Mouse (Mus musculus) T-cell, adult 2 months (primary cell): ENCODE results near the gene Slit1.

Experiments
- DNase-seq: peaks from one replicate; pipeline ENCODE4 v3.0.0; 2022; ENCODE audit warnings: low spot score

Slit1 gene

DNA sequence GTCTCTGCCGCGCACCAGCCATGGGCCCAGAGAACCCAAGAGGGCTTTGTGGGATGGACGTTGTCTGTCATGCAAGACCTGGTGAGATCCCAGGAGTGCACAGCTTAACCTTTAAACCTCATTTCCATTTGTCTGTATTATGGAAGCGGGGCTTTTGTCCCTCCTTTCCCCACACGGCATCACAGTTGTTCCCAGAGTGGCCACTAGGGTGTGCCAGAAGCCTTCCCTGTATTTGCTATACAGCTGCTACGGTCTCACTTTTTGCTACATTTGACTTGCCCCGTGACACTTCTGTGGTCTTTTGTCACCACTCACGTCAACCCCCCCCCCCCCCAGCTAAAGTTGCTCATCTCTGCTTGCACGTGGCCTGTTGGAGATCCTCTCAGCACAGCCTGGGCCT lies 87.5 kb downstream of the Slit1 start:
- DNase-seq = peak; percentile 53

DNA sequence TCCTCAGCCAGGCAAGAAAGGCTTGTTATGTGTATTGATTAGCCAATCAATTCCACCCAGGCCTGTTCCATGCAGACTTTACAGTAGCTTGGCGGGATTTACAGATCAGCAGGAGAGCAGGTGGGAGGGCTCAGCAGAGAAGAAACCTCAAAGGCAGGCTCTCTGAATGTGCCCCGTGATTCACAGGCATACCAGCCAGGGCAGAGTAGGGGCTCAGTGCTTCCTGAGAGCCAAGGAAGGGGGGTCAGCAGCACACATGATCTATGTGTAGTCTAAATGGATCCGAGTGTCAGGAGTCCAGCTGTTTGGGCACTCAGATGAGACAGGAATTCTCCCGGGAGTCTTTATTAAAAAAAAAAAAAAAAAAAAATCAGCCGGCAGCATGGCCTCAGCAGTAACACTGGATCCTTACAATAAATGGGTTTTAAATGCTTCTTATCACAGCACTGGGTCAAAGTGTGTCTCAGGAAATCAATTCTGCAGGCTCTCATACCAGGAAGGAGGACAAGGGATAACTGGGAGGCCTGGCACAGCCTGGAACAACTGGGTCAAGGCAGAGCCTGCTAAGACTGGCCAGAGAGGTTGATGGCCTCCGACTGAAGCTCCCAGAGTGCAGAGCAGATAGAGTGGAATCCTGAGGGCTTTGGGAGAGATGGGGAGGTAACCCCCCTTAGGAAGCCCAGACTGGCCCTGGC lies 88.2 kb downstream of the Slit1 start:
- no peak for DNase-seq

DNA sequence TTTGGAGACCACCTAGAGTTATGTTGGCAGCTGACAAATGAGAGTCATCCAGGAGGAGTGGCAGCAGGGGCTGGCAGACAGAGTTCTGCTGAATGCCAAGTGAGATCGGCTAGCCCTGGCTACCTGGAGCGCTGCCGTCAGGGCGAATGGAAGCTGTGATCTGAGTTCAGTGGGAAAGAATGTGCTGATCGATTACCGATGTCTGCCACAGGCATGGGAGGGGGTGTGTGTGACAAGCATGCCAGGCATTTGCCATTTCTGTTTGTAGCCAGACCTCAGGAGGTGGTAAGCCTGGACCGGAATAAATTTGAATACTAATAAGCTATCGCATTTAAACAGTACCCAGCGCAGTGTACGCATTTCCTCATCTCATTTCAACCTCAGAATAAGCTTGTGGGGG lies 91.5 kb downstream of the Slit1 start:
- DNase-seq = no peak

DNA sequence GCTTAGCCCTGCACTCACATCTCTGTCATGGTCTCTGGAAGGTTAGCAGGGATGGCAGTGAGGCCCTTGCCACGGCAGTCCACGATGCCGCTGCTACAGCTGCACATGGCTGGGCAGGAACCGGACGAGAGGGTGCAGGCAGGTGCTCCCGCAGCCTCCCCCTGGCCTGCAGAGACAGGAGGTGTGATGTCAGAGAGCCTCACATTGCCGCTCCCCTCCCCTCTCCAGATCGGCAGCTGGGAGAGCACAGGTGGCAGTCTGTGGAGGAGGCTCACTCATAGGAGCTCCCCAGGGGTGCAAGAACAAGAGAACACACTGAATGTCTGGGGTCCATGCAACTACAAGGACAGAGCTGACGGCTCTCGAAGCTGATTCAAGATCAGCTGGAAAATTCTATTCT lies 94.1 kb downstream of the Slit1 start:
- no peak for DNase-seq

DNA sequence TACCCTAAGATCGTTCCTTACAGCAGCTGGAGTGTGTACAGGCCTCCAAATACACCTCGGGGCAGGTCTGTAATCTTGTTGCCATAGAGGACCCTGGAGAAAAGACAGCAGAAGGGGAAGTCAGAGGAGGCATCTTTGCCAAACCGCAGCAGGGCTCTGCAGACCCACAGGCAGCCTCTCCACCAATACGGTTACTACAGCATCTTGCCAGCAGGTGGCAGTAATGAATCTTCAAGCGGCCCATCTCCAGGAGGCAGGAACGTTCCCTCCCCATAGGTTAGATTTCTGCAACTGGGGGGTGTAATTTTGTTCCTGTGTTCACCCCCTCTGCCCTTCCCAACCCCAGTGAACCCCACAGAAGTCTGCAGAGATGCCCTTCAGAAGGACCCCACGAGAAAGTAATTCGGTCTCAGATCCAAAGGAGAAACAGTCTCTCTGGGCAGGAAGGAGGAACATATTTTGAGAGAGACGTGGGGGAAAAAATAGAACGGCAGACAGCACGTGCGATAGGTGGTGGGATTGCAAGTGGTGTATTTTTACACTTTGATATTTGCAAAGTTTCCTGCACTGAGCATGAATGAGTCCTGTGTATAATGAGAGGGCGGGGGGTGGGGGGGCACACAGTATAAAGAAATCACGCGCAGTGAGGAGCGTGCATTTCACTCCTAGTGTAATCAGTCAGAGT lies 96.4 kb downstream of the Slit1 start:
- peak; percentile 67 for DNase-seq

DNA sequence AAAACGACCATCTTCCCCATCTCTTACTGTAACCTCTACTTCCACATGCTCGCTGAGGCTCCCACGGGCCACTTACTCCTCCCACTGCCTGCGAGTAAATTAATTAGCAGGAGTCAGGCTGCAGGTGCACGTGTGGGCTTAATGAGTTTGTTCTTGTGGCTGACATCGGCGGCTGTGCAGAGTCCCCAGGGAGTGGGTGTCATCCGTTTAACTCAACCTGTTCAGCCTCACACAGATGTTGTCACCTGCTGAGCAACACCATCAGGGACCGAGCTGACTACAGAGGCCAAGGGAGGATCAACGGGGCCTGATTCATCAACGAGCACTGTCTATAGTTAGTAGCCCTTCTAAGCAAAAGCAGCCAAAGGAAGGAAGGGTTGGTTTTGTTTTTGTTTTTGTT lies 100.5 kb downstream of the Slit1 start:
- DNase-seq = no peak

DNA sequence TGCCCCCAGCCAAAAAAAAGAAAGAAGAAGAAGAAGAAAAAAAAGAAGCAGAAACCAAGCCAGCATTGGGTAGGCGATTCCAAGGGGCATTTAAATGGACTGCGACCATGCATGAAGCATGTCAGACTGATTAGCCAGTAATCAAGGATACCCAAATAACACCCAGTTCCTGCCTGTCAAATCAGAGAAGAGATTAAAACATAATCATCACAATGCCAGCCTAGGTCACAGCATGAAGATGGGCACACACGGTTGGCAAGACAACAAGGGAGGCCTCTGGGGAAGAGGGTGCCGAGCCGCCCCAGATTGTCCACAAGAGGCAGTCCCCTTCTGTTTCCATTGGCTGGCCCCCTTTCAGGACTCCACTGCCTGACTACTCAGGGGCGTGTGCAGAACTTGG lies 108.5 kb downstream of the Slit1 start:
- no peak for DNase-seq

DNA sequence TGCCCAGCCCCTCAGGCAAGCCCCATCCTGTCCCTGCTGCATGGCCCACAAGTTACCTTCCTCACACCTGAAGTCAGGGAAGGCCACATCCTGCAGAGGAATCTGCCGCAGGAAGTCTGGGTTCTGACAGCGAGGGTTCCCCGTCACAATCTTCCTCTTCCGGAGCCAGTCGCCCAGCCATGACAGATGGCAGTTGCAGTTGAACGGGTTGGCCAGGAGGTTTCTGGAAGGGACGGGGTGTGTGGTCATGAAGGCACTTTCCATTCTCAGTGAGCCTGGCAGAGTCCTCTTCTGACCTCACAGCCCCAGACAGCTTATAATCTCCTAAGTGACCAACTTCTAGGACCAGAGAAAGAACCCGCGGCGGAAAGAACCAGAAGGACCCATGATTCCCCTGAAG lies 109.4 kb downstream of the Slit1 start:
- no peak for DNase-seq

DNA sequence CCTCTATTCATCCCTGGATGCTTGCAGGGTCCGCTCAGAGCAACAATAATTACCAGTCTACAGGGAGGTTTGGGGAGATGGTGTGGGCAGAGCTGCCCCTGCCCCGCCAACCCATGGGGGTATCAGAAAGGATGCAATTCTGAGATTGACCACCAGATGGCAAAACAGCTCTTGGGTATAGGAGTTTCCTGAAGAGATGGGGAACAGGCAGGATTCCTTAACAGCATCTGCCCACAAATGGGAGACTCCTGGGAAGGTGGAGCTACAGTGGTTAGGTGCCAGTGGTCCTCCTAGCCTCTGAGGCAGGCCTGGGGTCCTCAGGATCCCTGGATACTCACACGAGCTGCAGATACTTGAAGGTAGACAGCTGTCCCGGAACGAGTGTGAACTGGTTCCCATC lies 113.9 kb downstream of the Slit1 start:
- peak; percentile 35 for DNase-seq

DNA sequence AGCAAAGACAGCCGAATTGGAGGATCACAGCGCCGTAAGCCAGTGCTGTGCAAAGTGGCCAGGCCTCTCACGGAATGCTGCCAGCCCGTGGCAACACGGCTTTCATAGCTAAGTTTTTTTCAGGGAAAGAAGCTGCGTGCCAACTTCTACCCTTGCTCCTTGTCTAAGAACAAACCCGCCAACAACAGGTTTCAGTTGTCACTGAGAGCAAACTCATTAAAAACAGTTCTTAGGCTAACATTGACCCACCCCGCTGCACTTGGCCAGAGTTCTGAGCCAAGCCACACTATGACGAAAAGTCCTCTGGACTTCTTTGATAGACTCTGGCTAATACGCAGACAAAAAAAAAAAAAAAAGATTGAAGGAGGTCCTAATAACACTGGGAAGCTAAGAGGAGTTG lies 114.5 kb downstream of the Slit1 start:
- DNase-seq = no peak

DNA sequence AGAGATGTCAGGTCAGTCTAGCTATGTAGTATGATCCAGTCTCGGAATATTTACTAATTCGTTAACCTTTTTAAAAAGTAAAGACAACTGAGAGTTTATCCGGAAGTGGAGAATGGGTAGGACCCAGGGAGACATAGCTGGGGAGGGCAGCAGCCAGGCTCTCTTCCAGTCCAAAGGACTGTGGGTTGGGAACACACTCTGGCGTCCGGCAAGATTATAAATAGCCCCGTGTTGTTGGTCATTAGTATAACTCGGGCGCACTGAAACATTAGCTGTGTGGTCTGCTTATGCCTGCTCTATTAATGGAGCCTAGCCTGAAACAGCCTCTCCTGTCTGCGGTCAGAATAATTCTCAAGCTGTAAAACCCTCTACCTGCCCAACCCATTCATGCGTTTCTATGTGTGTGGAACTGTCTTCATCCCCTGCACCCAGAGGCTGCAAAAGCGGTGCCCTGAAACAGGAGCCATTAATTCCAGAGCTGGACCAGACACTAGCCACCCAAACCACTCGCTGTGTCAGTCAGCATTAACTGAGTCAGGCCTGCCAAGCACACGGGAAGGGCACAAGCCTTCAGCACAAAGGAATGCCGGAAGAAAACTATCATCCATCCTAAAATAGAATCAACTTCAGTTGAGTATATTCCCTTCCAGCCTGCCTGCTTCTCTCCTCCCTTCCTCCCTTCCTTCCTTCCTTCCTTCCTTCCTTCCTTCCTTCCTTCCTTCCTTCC lies 122.9 kb downstream of the Slit1 start:
- DNase-seq = no peak

DNA sequence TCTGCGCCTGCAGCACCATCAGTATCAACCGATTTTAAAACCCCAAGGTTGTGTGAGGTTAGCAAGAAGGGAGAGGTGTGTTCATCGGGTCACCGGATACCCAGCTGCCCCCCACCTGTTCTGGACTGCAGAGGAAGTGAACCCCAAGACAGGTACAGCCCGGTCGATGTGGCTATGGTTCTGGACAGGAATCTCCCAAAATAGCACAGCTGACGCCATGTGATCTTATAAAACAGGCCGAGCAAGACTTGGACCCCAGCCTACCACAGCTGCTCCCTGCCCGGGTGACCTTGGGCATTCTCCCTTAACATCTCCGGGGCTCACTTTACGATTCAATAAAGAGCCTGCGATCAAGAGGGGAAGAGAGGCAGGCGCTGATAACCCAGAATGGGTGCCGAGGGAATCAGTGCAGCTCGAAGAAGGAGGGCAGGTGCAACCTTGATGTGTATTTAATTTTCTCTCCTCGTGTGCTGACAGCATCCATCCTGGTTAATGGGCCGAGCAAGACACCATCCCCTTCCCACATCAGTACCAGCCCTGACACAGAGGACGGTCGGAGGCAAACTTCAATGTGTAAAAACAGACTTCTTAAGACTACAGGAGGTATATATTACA lies 124.6 kb downstream of the Slit1 start:
- DNase-seq = no peak

DNA sequence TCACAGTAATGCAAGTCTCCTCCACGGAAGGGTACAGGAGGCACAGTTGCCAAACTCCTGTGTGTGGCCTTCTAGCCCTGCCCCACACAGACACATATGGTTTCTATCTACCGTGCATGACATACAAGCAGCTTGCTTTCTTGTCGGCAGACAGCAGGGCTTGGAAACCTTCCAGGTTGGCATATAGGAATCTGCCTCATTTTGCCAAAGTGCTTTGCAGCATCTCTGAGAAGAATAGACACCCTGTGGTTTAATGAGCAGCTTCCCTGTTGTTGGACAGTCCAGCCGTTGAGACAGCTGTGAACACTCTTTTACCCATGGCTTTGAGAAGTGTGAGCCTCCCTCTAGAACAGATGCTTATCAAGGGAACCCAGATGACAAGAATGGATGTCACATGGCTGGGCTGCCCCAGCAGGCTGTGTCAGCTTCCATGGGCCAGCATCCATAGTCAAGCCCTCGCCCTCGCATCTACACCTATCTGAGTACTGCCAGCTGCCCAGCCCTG lies 125.3 kb downstream of the Slit1 start:
- no peak for DNase-seq

DNA sequence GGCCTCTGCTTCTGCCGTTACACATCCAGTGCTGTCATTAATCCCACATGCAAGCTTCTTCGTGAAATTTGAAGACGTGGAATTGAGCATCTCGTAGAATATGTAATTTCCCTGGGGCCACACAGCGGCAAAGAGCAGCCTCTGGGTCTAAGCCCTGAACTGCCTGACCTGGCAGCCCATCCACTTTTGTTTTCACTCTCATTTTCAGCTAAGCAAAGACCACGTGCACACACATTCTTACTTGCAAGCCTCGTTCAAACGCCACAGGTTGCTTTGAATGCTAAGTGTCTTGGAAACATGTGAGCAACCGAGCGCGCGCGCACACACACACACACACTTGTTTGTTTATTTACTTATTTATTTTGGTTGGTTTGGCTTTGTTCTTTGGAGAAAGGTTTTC lies 126.4 kb downstream of the Slit1 start:
- DNase-seq = no peak

DNA sequence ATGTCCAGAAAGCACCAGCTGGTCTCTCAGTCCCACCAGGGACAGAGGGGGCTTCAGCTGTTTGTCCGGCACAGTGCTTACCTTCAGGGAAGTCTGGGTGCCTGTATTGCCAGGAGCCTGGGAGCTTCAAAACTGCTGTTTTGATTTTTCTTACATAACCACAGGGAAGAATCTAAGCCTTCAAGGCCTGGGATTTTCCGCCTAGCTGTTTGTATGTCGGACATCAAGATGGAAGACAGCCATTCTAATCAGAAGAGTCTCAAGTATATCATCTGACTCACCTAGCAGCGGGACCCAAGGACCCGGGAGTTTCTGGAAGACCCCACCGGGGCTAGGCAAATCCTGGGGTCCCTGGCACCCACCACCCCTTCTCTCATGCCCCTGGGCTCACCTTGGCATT lies 127.2 kb downstream of the Slit1 start:
- no peak for DNase-seq

DNA sequence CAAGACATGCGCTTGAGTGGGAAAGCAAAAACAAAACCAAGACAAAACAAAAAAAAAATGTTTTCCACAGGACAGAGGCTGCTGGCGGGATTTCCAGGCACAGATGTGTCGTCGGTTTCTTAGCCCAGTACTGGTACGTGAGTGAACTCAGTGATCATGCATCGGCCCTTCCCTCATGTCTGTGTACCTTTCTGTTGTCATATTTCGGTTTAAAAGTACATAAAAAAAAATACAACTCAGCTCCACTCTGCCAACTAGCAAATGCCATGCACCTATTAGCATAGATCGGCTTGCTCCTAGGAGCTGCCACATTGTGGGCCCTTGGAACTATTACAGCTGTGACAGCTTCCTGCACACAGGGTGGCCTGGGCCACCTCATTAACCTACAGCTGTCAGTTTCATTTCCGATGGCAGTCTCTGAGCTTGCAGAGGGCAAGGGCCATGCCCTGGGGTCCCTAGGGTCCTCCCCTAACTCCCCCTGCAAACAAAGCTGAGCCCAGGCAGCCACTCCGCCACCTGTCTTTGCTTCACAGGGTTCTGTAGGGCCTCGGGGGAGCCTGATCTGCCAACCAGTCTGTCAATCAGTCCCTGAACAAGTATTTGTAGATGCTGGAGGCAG lies 127.8 kb downstream of the Slit1 start:
- DNase-seq = no peak

DNA sequence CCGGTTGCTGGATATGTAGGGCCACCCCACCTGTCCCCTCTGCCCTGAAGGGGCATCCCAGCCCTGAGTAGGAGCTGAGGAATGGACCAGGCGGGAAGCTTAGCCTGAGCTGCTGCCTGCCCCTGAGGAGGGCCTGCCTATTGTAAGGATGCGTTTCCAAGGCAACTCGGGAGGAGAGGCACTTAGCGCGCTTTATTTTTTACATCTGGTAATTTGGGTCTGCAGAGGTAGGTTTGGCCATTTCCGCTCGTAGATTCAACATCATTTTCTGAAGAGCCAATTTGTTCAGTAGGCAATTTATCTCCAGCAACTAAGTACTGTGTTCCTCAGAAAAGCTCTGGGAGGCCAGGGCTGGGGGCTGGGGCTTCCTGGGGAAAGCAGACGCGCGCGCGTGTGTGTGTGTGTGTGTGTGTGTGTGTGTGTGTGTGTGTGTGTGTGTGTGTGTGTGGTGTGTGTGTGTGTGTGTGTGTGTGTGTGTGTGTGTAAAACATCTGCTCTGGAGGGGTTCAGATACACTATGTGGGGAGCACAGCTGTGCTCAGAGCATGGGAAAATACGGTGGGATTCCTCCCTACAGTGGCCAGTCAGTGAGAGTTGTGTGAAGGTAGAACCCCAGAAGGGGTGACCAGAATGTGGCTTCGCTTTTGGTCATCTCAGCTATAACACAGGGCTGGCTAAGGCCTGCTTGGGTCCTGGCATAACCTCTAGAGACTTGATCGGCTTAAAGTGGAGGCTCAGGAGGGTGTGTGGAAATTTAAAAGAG lies 130.0 kb downstream of the Slit1 start:
- no peak for DNase-seq

DNA sequence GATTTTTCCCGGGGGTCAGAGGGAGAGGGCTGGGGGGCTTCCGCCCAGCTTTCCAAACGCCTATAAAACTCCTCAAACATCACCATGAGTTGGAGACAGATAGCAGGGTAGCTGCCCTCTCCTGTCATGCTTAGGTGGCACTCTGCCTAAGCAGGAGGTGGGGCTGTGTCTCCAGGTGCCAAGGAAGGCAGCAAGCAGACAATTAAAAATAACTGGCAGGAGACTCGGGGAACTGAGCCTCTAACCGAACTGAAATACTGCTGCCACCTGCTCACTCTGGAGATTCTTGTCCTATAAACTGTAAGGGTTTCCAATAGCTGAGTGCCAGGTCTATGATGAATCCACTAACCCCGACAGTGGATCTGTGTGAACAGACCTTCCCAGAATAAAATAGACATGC lies 131.8 kb downstream of the Slit1 start:
- DNase-seq = no peak

DNA sequence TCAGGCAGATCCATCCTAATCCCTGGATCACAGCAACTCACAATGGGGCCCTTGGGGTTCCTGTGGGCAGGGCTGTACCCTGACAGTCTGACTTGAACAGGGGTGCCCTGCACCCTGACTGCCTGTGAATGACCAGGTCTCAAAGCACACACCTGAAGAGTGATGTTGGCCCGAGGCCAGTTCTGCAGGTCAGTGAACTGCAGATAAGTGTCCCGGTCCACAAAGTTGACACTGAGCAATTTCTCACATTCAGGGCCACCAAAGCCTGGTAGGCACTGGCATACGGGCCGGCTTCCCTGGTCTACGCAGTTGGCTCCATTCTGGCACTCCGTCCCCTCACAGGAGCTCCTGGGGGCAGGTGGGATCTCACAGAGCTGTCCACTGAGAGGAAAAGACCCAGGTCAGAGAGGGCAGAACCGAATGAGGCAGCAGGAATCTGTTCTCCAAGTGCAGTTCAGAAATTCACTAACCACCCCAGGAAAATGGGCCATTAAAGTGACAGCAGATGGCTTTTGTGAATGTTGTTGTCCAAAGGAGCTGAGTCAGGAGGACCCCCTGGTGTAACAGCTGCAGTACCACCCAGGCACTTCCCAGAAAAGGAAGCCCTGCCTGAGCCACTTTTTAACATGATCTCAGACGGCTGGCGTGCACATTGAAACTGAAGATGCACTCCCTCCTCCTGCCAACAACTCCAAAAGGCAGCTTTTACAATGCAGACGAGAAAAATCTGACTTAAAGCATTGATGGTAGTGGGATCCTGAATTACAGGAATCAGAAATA lies 137.1 kb downstream of the Slit1 start:
- DNase-seq = no peak

DNA sequence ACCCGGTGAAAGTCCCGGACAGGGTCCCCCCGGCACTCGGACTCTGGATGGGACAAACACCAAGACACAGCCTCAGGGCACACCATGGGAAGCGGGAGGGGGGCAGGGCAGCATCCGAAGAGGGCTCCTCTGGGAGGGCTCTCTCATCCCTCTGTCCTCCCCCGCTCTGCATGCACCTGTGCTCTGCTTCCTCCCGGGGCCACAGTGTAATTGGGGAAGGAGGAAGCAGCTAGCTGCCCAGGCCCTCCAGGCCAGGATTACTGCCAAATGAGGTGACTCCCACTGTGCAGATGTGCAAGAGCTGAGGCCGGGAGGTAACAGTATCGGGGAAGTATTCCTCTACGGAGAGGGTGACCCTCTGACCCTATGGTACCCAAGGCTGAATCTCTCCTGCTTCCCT lies 142.8 kb downstream of the Slit1 start:
- DNase-seq = no peak
